Mouse (Mus musculus) MEL (cell line): ENCODE results near the gene Ptpa. TPM values are rescaled to one million over a fixed set of nuclear protein-coding genes. Genes with fewer than 3 reads are reported as not detected.

Source experiments
- DNase-seq: peaks from one replicate; pipeline ENCODE4 v3.0.0; 2011; ENCODE audit warnings: low read depth, low spot score
- H3K27ac ChIP-seq: 2 replicates; pipeline ENCODE4 v1.5.1; 2012; ENCODE audit warnings: low read depth, mild to moderate bottlenecking, control low read depth, low read length, moderate library complexity; ENCODE audit not compliant: control insufficient read depth
- H3K27me3 ChIP-seq, 2 experiments: fragments of 150-350 bp in 1 of 2; sonication (generic) in 1 of 2; 2 replicates each; pipeline ENCODE4 v1.6.1; 2012; ENCODE audit warnings: low read length in 2 of 2, mild to moderate bottlenecking in 2 of 2, improper control_type of control experiment in 1 of 2, moderate library complexity in 1 of 2; ENCODE audit not compliant: insufficient read depth in 2 of 2, control insufficient read depth in 1 of 2
- H3K36me3 ChIP-seq, 2 experiments: 2 replicates each; pipeline ENCODE4 v1.6.1; 2012 to 2014; ENCODE audit warnings: low read length in 2 of 2, improper control_type of control experiment in 1 of 2, inconsistent platforms in 1 of 2, mild to moderate bottlenecking in 1 of 2; ENCODE audit not compliant: insufficient read depth in 2 of 2, control insufficient read depth in 1 of 2
- H3K4me1 ChIP-seq, 2 experiments: fragments of 150-350 bp in 1 of 2; sonication (generic) in 1 of 2; 2 replicates each; pipeline ENCODE4 v1.6.1; 2012; ENCODE audit warnings: low read length in 2 of 2, improper control_type of control experiment in 1 of 2, mild to moderate bottlenecking in 1 of 2; ENCODE audit not compliant: insufficient read depth in 2 of 2, control insufficient read depth in 1 of 2
- H3K4me3 ChIP-seq, 2 experiments: fragments of 150-350 bp in 1 of 2; sonication (generic) in 1 of 2; 2 replicates each; pipeline ENCODE4 v1.5.1; 2012; ENCODE audit warnings: low read depth in 2 of 2, low read length in 2 of 2, mild to moderate bottlenecking in 2 of 2, moderate library complexity in 2 of 2, control low read depth in 1 of 2, improper control_type of control experiment in 1 of 2; ENCODE audit not compliant: control insufficient read depth in 1 of 2, insufficient read depth in 1 of 2
- H3K79me2 ChIP-seq: 2 replicates; pipeline ENCODE4 v1.6.1; 2012; ENCODE audit warnings: mild to moderate bottlenecking, low read length, moderate library complexity; ENCODE audit not compliant: control insufficient read depth, poor library complexity, insufficient read depth
- H3K9ac ChIP-seq: 2 replicates; pipeline ENCODE4 v1.6.1; 2012; ENCODE audit warnings: low read depth, mild to moderate bottlenecking, control low read depth, low read length, moderate library complexity; ENCODE audit not compliant: control insufficient read depth, poor library complexity, severe bottlenecking
- H3K9me3 ChIP-seq: fragments of 150-350 bp; sonication (generic); replicated peaks from 2 replicates; pipeline ENCODE4 v1.6.1; 2012; ENCODE audit warnings: mild to moderate bottlenecking, low read length, improper control_type of control experiment, moderate library complexity; ENCODE audit not compliant: insufficient read depth
- BHLHE40 ChIP-seq: IDR thresholded peaks from 2 replicates; pipeline ENCODE4 v1.6.1; 2012; ENCODE audit warnings: low read depth, mild to moderate bottlenecking, inconsistent platforms, low read length, improper control_type of control experiment, borderline replicate concordance
- CHD2 ChIP-seq: IDR thresholded peaks from 2 replicates; pipeline ENCODE4 v1.6.1; 2011; ENCODE audit warnings: low read length, improper control_type of control experiment
- CTCF ChIP-seq, 3 experiments: IDR thresholded peaks in 2 of 3; conservative IDR thresholded peaks in 1 of 3; 2 replicates each; pipeline ENCODE4 v1.5.1; 2011 to 2012; ENCODE audit warnings: low read length in 3 of 3, low read depth in 2 of 3, mild to moderate bottlenecking in 2 of 3, improper control_type of control experiment in 1 of 3, inconsistent platforms in 1 of 3, mixed read lengths in 1 of 3, moderate library complexity in 1 of 3; ENCODE audit not compliant: control insufficient read depth in 1 of 3, insufficient read depth in 1 of 3, poor library complexity in 1 of 3, severe bottlenecking in 1 of 3
- ELF1 ChIP-seq: IDR thresholded peaks from 2 replicates; pipeline ENCODE4 v1.6.1; 2014; ENCODE audit warnings: low read depth, mild to moderate bottlenecking, inconsistent platforms, low read length, improper control_type of control experiment, moderate library complexity
- EP300 ChIP-seq, 2 experiments: IDR thresholded peaks; 2 replicates each; pipeline ENCODE4 v1.6.1; 2011; ENCODE audit warnings: improper control_type of control experiment in 2 of 2, low read length in 2 of 2, low read depth in 1 of 2, mild to moderate bottlenecking in 1 of 2
- ETS1 ChIP-seq: IDR thresholded peaks from 2 replicates; pipeline ENCODE4 v1.6.1; 2012; ENCODE audit warnings: low read depth, mild to moderate bottlenecking, inconsistent platforms, low read length, improper control_type of control experiment, moderate library complexity
- GABPA ChIP-seq: IDR thresholded peaks from 2 replicates; pipeline ENCODE4 v1.6.1; 2012; ENCODE audit warnings: low read depth, mild to moderate bottlenecking, inconsistent platforms, low read length, improper control_type of control experiment, moderate library complexity
- HCFC1 ChIP-seq: IDR thresholded peaks from 2 replicates; pipeline ENCODE4 v1.6.1; 2012; ENCODE audit warnings: low read depth, mild to moderate bottlenecking, inconsistent platforms, low read length, improper control_type of control experiment, moderate library complexity
- MAFK ChIP-seq: IDR thresholded peaks from 2 replicates; pipeline ENCODE4 v1.6.1; 2011; ENCODE audit warnings: low read depth, mild to moderate bottlenecking, low read length, improper control_type of control experiment, borderline replicate concordance
- MAZ ChIP-seq: IDR thresholded peaks from 2 replicates; pipeline ENCODE4 v1.6.1; 2012; ENCODE audit warnings: low read depth, mild to moderate bottlenecking, inconsistent platforms, low read length, improper control_type of control experiment
- MEF2A ChIP-seq: IDR thresholded peaks from 2 replicates; pipeline ENCODE4 v1.6.1; 2014; ENCODE audit warnings: low read depth, mild to moderate bottlenecking, inconsistent platforms, low read length, improper control_type of control experiment; ENCODE audit not compliant: poor library complexity, insufficient replicate concordance, severe bottlenecking; ENCODE audit errors: extremely low read depth
- MYC ChIP-seq: IDR thresholded peaks from 2 replicates; pipeline ENCODE4 v1.6.1; 2011; ENCODE audit warnings: low read depth, mild to moderate bottlenecking, low read length, improper control_type of control experiment, moderate library complexity
- POLR2A ChIP-seq, 2 experiments: IDR thresholded peaks; 2 replicates each; pipeline ENCODE4 v1.6.1; 2011 to 2012; ENCODE audit warnings: low read length in 2 of 2, mild to moderate bottlenecking in 2 of 2, control low read depth in 1 of 2, improper control_type of control experiment in 1 of 2, low read depth in 1 of 2, moderate library complexity in 1 of 2; ENCODE audit not compliant: control insufficient read depth in 1 of 2, insufficient read depth in 1 of 2, poor library complexity in 1 of 2
- POLR2AphosphoS2 ChIP-seq: IDR thresholded peaks from 2 replicates; pipeline ENCODE4 v1.6.1; 2011; ENCODE audit warnings: low read length, improper control_type of control experiment
- POLR2AphosphoS5 ChIP-seq: IDR thresholded peaks from 2 replicates; pipeline ENCODE4 v1.6.1; 2012; ENCODE audit warnings: low read depth, borderline replicate concordance, mild to moderate bottlenecking, inconsistent platforms, low read length, moderate library complexity, mixed read lengths
- RAD21 ChIP-seq: IDR thresholded peaks from 2 replicates; pipeline ENCODE4 v1.6.1; 2011; ENCODE audit warnings: mild to moderate bottlenecking, low read depth, low read length, improper control_type of control experiment
- SMC3 ChIP-seq: IDR thresholded peaks from 2 replicates; pipeline ENCODE4 v1.6.1; 2011; ENCODE audit warnings: low read depth, low read length, improper control_type of control experiment
- TAL1 ChIP-seq: IDR thresholded peaks from 2 replicates; pipeline ENCODE4 v1.6.1; 2012; ENCODE audit warnings: mild to moderate bottlenecking, inconsistent platforms, low read length, moderate library complexity, mixed read lengths
- TBP ChIP-seq: IDR thresholded peaks from 2 replicates; pipeline ENCODE4 v1.8.0; 2011; ENCODE audit warnings: low read depth, low read length, improper control_type of control experiment
- TCF12 ChIP-seq: IDR thresholded peaks from 2 replicates; pipeline ENCODE4 v1.6.1; 2014; ENCODE audit warnings: low read depth, mild to moderate bottlenecking, inconsistent platforms, low read length, improper control_type of control experiment, moderate library complexity
- USF1 ChIP-seq: IDR thresholded peaks from 2 replicates; pipeline ENCODE4 v1.6.1; 2014; ENCODE audit warnings: low read depth, mild to moderate bottlenecking, inconsistent platforms, low read length, improper control_type of control experiment, moderate library complexity
- ZC3H11A ChIP-seq: IDR thresholded peaks from 2 replicates; pipeline ENCODE4 v1.6.1; 2012; ENCODE audit warnings: low read depth, mild to moderate bottlenecking, inconsistent platforms, low read length, improper control_type of control experiment
- ZKSCAN1 ChIP-seq: IDR thresholded peaks from 2 replicates; pipeline ENCODE4 v1.6.1; 2012; ENCODE audit warnings: low read depth, mild to moderate bottlenecking, inconsistent platforms, low read length, improper control_type of control experiment, moderate library complexity
- ZMIZ1 ChIP-seq: IDR thresholded peaks from 2 replicates; pipeline ENCODE4 v1.6.1; 2012; ENCODE audit warnings: low read depth, mild to moderate bottlenecking, inconsistent platforms, low read length, improper control_type of control experiment, moderate library complexity
- polyA plus RNA-seq, 2 experiments: library from polyadenylated mRNA; stranded (reverse) in 1 of 2; unstranded in 1 of 2; fragments of >175 nt in 1 of 2; fragments of >200 nt in 1 of 2; gene quantifications; 2 replicates each; pipeline versions ENCODE4 v1.2.1 to v1.2.4; 2012; ENCODE audit warnings: low replicate concordance in 2 of 2, low read depth in 1 of 2; ENCODE audit not compliant: insufficient read length in 2 of 2, insufficient read depth in 1 of 2, missing spikeins in 1 of 2
- total RNA-seq: library from RNA; depleted of rRNA; stranded (reverse); fragments of 300-350 nt; gene quantifications from 2 replicates; pipeline ENCODE4 v1.2.3, GENCODE M21; 2012

The Ptpa gene
- total and polyA plus RNA-seq, 3 experiments: 159 to 382 TPM; not detected in 1

DNA sequence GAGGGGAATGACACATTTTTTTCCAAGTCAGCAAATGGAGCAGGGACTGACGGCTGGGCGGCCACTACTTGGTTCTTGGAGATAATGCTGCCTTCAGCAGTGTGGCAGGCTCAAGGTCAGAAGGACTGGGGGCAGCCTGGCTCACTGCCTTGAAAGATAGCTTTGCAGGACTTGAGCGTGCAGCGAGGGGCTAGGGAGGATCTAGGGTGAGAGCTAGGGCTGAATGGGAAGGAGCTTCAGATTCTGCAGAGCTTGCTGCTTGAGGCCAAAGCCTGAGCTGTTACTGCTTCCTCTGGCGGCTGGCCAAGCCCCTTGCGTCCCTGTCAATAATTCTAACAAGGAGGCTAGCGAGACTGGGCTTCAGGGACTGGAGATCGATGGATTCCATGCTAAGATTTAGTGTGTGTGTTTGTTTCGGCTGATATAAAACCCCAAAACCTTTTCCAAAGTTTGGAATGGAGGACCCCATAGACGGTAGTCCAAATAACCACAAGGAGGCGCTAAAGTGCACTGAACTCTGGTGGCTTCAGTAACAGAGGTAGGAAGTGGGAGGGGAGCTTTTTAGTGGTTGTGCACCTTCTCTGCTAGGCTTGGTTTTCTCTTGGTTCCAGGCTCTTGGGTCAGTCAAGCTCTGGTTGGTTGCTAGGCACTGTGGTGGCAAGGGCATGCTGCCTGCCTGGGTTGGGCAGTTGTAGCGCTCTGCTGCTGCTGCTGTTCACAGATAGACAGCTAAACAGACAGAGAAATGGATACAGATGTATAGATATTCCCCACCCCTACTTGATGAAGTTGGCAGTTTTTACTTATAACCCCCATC, 25.1 kb downstream of the Ptpa start:
- DNase-seq: peak; percentile 76
- Histone ChIP-seq H3K27ac (no peak overlapping the region), H3K9ac (no peak overlapping the region), H3K79me2 (no peaks in the 10 kb centered on the region), H3K4me1 (no peaks in the 10 kb centered on the region), H3K36me3 (peaks cover 0 to 10% of the 10 kb centered on the region in 2 experiments; a peak in 2 of 4 replicates), H3K27me3 (no peaks in the 10 kb centered on the region), H3K4me3 (no peak overlapping the region), H3K9me3 (no peaks in the 10 kb centered on the region)
- no peak for TF ChIP-seq MYC
- no peak for TF ChIP-seq ELF1
- TF ChIP-seq SMC3: peak; percentile 81
- TF ChIP-seq ETS1: no peak
- TF ChIP-seq EP300 (IDR thresholded peaks at IDR 0.05; ENCODE audit: low read depth in 1 of 2, low read length in 2 of 2): no peak
- no peak for TF ChIP-seq POLR2A (IDR thresholded peaks at IDR 0.05; ENCODE audit: control insufficient read depth in 1 of 2, insufficient read depth in 1 of 2, low read depth in 1 of 2, low read length in 2 of 2, poor library complexity in 1 of 2)
- TF ChIP-seq MEF2A: no peak
- TF ChIP-seq USF1: no peak
- no peak for TF ChIP-seq ZKSCAN1
- TF ChIP-seq MAFK: no peak
- no peak for TF ChIP-seq POLR2AphosphoS2
- peak; percentile 68 to 89 (median 84) for TF ChIP-seq CTCF (IDR thresholded peaks at IDR 0.05 in 2 of 3, conservative IDR thresholded peaks at IDR 0.05 in 1 of 3; ENCODE audit: control insufficient read depth in 1 of 3, insufficient read depth in 1 of 3, low read depth in 2 of 3, low read length in 3 of 3, poor library complexity in 1 of 3, severe bottlenecking in 1 of 3)
- peak; percentile 39 for TF ChIP-seq ZC3H11A
- peak; percentile 49 for TF ChIP-seq RAD21

DNA sequence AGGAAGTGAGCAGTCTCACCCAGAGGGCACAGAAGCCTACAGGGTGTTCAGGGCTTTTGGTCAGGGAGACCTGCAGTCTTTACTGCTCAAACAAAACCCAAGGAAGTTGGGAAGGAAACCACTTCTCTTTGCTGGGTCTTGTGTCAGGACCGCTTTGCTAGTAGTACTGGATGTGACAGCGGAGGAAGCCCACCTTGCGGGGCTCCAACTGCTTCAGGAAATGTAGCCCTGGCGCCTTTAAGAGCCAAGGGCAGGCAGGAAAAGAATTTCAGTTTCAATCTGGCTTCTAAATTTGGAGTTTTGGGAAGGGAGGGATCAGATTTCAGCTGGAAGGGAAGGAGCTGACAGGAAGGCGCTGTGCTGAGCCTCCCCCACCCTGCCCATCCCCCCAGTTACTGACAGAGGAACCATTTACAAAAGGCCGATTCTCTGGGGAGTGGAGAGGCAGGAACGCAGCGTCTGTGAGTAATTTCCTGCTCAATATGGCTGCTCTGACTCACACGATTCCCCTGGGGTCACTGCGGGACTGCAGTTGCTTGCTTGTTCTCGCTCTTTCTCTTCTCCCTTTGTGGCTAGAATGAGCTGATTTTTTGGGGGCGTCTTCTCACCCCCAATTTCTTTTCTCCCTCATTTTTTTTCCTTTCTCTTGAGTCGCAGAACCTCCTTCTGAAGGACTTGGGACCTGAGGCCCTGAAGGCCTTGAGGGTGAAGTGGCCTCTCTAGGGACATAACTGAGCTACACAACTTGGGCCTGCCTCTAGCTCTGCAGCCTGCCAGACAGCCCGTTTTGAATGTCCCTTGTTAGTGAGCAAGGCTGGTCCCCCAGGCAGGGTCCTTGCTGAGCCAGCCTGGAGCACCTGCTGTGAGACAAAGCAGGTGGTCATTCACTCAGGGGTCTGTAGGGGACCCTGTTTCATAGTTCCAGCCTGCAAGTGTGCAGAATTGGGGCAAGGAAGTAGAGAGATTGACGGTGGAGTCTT, 26.0 kb downstream of the Ptpa start:
- H3K36me3 ChIP-seq: peaks cover 0 to 10% of the 10 kb centered on the region in 2 experiments; a peak in 2 of 4 replicates
- H3K9me3 ChIP-seq: no peaks in the 10 kb centered on the region
- H3K4me1 ChIP-seq: no peaks in the 10 kb centered on the region
- TF ChIP-seq SMC3: no peak
- TF ChIP-seq TAL1: no peak
- no peak for TF ChIP-seq TBP
- TF ChIP-seq POLR2AphosphoS5: no peak
- TF ChIP-seq MAZ: no peak
- TF ChIP-seq EP300 (IDR thresholded peaks at IDR 0.05; ENCODE audit: low read depth in 1 of 2, low read length in 2 of 2): no peak
- no peak for TF ChIP-seq HCFC1
- TF ChIP-seq BHLHE40: no peak
- no peak for TF ChIP-seq ZMIZ1
- TF ChIP-seq TCF12: no peak
- no peak for TF ChIP-seq ZC3H11A
- no peak for TF ChIP-seq CHD2
- no peak for TF ChIP-seq POLR2A (IDR thresholded peaks at IDR 0.05; ENCODE audit: control insufficient read depth in 1 of 2, insufficient read depth in 1 of 2, low read depth in 1 of 2, low read length in 2 of 2, poor library complexity in 1 of 2)
- no peak for TF ChIP-seq MEF2A
- no peak for TF ChIP-seq GABPA
- no peaks in the 10 kb centered on the region for H3K79me2 ChIP-seq
- no peaks in the 10 kb centered on the region for H3K27me3 ChIP-seq
- H3K9ac ChIP-seq: no peak overlapping the region
- H3K27ac ChIP-seq: no peak overlapping the region
- no peak overlapping the region for H3K4me3 ChIP-seq
- no peak for DNase-seq
